Mouse (Mus musculus) embryonic facial prominence, embryonic 13.5 days (tissue): ENCODE results near the gene Itprip. TPM values are rescaled to one million over a fixed set of nuclear protein-coding genes. Genes with fewer than 3 reads are reported as not detected.

Experiments
- ATAC-seq: fragments of 200-750 bp; cut with Nextera tagmentation; 2 replicates; pipeline ENCODE4 v1.8.0; 2017; ENCODE audit warnings: low read depth; ENCODE audit not compliant: insufficient number of reproducible peaks, insufficient read depth, low FRiP score, low TSS enrichment
- H3K27ac ChIP-seq: fragments of 300-500 bp; sonication (generic); 2 replicates; pipeline ENCODE4 v1.5.1; 2015; ENCODE audit warnings: moderate library complexity, mild to moderate bottlenecking, inconsistent platforms
- H3K27me3 ChIP-seq: fragments of 300-500 bp; sonication (generic); 2 replicates; pipeline ENCODE4 v1.6.1; 2015; ENCODE audit warnings: mild to moderate bottlenecking, inconsistent platforms
- H3K36me3 ChIP-seq: fragments of 300-500 bp; sonication (generic); 2 replicates; pipeline ENCODE4 v1.6.1; 2015; ENCODE audit warnings: mild to moderate bottlenecking, inconsistent platforms
- H3K4me1 ChIP-seq: fragments of 300-500 bp; sonication (generic); 2 replicates; pipeline ENCODE4 v1.6.1; 2015; ENCODE audit warnings: inconsistent platforms
- H3K4me2 ChIP-seq: fragments of 300-500 bp; sonication (generic); 2 replicates; pipeline ENCODE4 v1.6.1; 2015; ENCODE audit warnings: moderate library complexity, mild to moderate bottlenecking, inconsistent platforms
- H3K4me3 ChIP-seq: fragments of 300-500 bp; sonication (generic); 2 replicates; pipeline ENCODE4 v1.5.1; 2015; ENCODE audit warnings: mild to moderate bottlenecking, inconsistent platforms
- H3K9ac ChIP-seq: fragments of 300-500 bp; sonication (generic); 2 replicates; pipeline ENCODE4 v1.6.1; 2015; ENCODE audit warnings: mild to moderate bottlenecking, inconsistent platforms
- H3K9me3 ChIP-seq: fragments of 300-500 bp; sonication (generic); 2 replicates; pipeline ENCODE4 v1.6.1; 2016; ENCODE audit warnings: inconsistent platforms
- WGBS: fragments of 180-500 bp; shearing (Covaris S2); methylation state at CpG from one replicate; pipeline ENCODE4 v1.1.7; 2015; ENCODE audit warnings: mixed read lengths; 5-methylcytosine and 5-hydroxymethylcytosine counted together
- polyA plus RNA-seq: library from polyadenylated mRNA; unstranded; fragments of >200 nt; fragmentation: Nextera tagmentation; extraction: Ambion mirVana; gene quantifications from 2 replicates; pipeline ENCODE4 v1.2.1, GENCODE M21; 2015

Itprip gene
- 14.4 and 16.5 TPM in 2 replicates for polyA plus RNA-seq

- Histone ChIP-seq H3K9ac (peak within 1 kb of the TSS; percentile 93), H3K4me1 (peaks cover 34% of the 10 kb centered on the region), H3K36me3 (0 out of 2 replicates have a peak, but pooled peaks cover 2% of the 10 kb centered on the region), H3K27me3 (no peaks in the 10 kb centered on the region), H3K4me3 (peak within 1 kb of the TSS; percentile 89), H3K27ac (peak within 1 kb of the TSS; percentile 97), H3K9me3 (no peaks in the 10 kb centered on the region), H3K4me2 (peak within 1 kb of the TSS; percentile 83)
- under 1% methylated on average over 48 of the region's 48 CpGs for WGBS
- ATAC-seq, result peak; percentile 84
Measured at GRCm38 (mm10) chr19:47919126-47919965, at the start of gene Itprip, which contains the start of gene Cfap43. TSS of gene Itprip (minus strand) at chr19:47919299. TSS of gene Cfap43 (minus strand) at chr19:47919287.

DNA sequence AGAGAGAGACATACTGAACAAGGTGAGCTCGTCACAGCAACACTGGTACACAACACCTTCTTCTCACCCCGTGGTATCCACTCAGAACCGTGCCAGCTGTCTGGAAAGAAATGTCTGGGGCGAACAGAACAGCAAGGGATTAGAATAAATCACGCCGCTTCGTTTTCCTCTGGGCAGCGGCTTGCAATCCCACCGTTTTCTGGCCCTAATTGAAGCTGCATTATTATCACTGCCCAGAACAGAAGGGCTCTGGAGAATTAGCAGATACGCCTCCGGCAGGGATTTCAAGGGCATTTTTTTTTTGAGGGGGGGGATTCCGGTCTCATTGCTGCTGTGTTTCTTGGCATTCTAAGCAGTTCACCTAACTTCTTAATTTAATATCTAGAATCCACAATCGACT, 39.1 kb upstream of the Itprip start:
- Histone ChIP-seq H3K9me3 (no peaks in the 10 kb centered on the region), H3K4me1 (no peaks in the 10 kb centered on the region), H3K36me3 (no peaks in the 10 kb centered on the region), H3K27me3 (peaks cover 3% of the 10 kb centered on the region; the same call in 1 of the 2 replicates), H3K4me2 (no peak overlapping the region), H3K27ac (no peak overlapping the region), H3K4me3 (no peak overlapping the region), H3K9ac (no peak overlapping the region)
- no peak for ATAC-seq
- 65% methylated on average over 13 of the region's 13 CpGs for WGBS

DNA sequence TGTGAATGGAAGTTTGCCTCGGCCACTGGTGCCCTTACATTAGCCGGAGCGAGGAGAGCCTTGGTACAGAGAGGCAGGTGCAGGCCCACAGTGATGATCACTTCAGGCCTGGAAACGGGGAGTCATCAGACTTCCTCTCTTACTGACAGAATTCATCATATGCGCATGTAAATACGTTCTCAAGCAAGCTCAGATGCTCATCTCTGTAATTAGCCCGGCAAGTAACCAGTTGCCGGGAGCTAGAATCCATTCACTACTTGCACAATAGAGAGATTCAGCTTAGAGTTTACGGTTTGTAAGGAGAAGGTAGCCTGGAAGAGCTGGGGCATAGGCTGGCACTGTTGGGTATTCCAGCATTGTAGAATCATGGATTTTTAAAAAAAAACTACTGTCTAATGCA, 34.1 kb upstream of the Itprip start:
- WGBS, result 66% methylated on average over 9 of the region's 9 CpGs
- no peak overlapping the region for H3K4me2 ChIP-seq
- ATAC-seq, result no peak

GRCm38 (mm10) chr19:47950946-47951345, 31.8 kb upstream of the Itprip start:
- Histone ChIP-seq H3K36me3 (no peaks in the 10 kb centered on the region), H3K9ac (no peak overlapping the region), H3K9me3 (no peaks in the 10 kb centered on the region), H3K4me3 (no peak overlapping the region), H3K27me3 (peaks cover 3% of the 10 kb centered on the region; the same call in 1 of the 2 replicates), H3K4me1 (0 out of 2 replicates have a peak, but pooled peaks cover 10% of the 10 kb centered on the region), H3K27ac (no peak overlapping the region), H3K4me2 (no peak overlapping the region)
- WGBS, result 85% methylated on average over 7 of the region's 7 CpGs
- ATAC-seq, result no peak

More for the DNA sequence above, 34.1 kb upstream of the Itprip start:
- no peaks in the 10 kb centered on the region for H3K4me1 ChIP-seq
- no peak overlapping the region for H3K27ac ChIP-seq
- H3K27me3 ChIP-seq, result peaks cover 3% of the 10 kb centered on the region; the same call in 1 of the 2 replicates
- H3K4me3 ChIP-seq, result no peak overlapping the region
- no peaks in the 10 kb centered on the region for H3K9me3 ChIP-seq
- H3K36me3 ChIP-seq, result no peaks in the 10 kb centered on the region
- no peak overlapping the region for H3K9ac ChIP-seq

DNA sequence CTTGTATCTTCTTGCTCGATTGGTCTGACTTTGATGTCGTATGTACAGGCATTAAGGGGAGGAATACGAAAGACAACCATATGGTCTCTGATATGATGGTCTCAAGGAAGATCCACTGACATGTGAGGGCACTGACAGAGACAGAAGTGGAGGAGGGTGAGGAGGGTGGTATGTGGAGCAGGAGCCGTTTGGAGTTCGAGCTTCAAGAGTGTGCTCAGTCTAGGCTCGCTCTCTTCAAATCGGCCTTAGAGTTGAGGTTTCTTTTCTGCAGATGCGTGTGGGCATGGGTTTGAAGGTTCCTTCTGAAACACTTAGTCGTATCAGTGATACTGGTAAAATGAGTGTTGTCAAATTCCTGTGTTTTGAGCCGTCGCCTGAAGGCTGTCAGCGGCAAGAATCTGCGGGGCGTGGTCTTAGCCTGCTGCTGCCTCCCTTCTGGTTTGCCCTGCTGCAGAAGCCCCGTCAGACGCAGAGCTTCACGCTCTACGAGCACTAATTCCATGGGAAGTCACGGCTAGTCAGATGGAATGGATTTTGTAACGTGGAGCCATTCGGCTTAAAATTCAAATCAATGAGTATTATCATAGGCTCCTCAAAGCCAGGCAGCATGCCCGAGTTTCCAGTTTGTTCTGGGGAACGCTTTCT, 27.8 kb upstream of the Itprip start:
- ATAC-seq, result 0 out of 2 replicates have a peak, but pooled peaks have one; percentile 59
- H3K4me3 ChIP-seq, result no peak overlapping the region; the same call in 1 of the 2 replicates
- H3K27me3 ChIP-seq, result peaks cover 3% of the 10 kb centered on the region; the same call in 1 of the 2 replicates
- no peak overlapping the region for H3K9ac ChIP-seq
- no peaks in the 10 kb centered on the region for H3K9me3 ChIP-seq
- H3K4me1 ChIP-seq, result 0 out of 2 replicates have a peak, but pooled peaks cover 10% of the 10 kb centered on the region
- H3K4me2 ChIP-seq, result peak overlapping the region; percentile 47
- 30% methylated on average over 23 of the region's 23 CpGs for WGBS
- no peaks in the 10 kb centered on the region for H3K36me3 ChIP-seq
- no peak overlapping the region for H3K27ac ChIP-seq

GRCm38 (mm10) chr19:47939361-47939760, 20.3 kb upstream of the Itprip start:
- Histone ChIP-seq H3K36me3 (no peaks in the 10 kb centered on the region), H3K4me3 (no peak overlapping the region), H3K4me2 (no peak overlapping the region), H3K9ac (no peak overlapping the region), H3K4me1 (peaks cover 10% of the 10 kb centered on the region), H3K27ac (no peak overlapping the region), H3K9me3 (no peaks in the 10 kb centered on the region), H3K27me3 (peaks cover 25% of the 10 kb centered on the region)
- WGBS, result 83% methylated on average over 6 of the region's 6 CpGs
- no peak for ATAC-seq

DNA sequence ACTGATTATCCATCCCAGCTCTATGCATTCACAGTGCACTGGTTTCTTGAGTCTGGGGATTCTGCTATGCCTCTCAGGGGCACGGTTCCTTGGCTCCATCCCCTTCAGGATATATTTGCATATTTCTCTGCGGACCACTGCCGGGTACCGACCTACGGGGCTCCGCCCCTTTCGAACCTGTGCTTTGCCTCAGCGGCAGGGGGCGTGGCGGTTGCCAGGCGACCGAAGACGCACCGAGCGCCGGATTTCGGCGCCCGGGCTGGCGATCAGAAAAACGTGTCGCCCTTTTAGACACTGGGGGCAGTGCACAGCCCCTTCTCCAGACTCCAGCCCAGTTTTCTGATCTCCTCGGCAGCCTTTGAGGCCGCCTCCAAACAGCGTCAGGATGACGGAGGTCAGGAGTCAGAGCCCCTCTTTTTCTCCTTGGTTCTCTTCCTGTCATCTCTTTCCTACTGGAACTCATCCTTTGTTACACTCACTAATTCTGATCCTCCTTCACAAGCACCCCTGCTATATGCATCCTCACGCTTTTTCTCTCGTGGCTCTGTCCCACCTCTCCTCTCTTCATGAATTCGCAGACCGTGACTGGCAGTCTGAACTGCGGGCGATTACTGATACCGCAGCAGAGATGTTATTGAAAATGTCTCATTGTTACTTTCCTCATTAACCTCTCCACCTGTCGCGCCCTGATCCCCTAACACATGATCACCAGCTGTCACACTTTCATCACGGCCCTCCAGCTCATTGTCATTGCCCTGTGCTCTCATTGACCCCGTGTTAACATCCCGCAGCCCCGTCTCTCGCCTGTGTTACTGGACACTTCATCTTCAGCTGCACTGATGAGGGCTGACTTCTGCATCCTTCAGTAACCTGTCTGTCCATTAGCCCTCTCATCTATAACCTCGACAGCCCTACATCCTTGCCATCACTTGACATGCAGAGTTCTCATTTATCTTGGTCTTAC, 18.6 kb upstream of the Itprip start, which contains the start of gene Cfap58:
Cfap58 (plus strand) TSS at position 233 of the 964 bp plus-strand sequence.
- peaks cover 10% of the 10 kb centered on the region for H3K4me1 ChIP-seq
- ATAC-seq, result peak; percentile 64
- H3K4me3 ChIP-seq, result peak within 1 kb of the TSS; percentile 44
- no peaks in the 10 kb centered on the region for H3K9me3 ChIP-seq
- H3K4me2 ChIP-seq, result peak within 1 kb of the TSS; percentile 79
- peaks cover 25% of the 10 kb centered on the region for H3K27me3 ChIP-seq
- WGBS, result 6% methylated on average over 41 of the region's 41 CpGs
- H3K9ac ChIP-seq, result peak within 1 kb of the TSS; percentile 61
- H3K27ac ChIP-seq, result no peak within 1 kb of the TSS
- H3K36me3 ChIP-seq, result no peaks in the 10 kb centered on the region

DNA sequence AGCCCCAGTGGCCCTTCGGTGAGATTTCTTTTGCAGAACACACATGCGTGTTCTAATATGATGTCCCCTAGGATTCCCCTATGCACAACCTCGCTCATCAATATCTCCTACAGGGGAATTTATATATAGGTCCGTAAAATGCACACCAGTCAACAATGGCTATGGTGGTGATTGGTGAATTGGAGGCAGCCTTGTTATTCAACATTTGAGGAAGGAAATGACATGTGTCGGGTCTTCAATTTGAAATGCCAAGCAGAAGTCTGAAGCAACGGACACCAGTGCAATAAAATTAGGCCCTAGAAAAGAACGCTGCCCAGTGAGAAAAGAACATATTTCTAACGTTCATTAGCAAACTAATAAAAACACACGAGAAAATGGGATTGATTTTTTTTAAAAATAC, 17.8 kb upstream of the Itprip start:
- ATAC-seq, result no peak
- Histone ChIP-seq H3K9me3 (no peaks in the 10 kb centered on the region), H3K27ac (no peak overlapping the region), H3K4me2 (peak overlapping the region; percentile 79), H3K9ac (no peak overlapping the region), H3K27me3 (peaks cover 25% of the 10 kb centered on the region), H3K4me3 (no peak overlapping the region), H3K36me3 (no peaks in the 10 kb centered on the region), H3K4me1 (peaks cover 10% of the 10 kb centered on the region)
- 65% methylated on average over 9 of the region's 9 CpGs for WGBS

DNA sequence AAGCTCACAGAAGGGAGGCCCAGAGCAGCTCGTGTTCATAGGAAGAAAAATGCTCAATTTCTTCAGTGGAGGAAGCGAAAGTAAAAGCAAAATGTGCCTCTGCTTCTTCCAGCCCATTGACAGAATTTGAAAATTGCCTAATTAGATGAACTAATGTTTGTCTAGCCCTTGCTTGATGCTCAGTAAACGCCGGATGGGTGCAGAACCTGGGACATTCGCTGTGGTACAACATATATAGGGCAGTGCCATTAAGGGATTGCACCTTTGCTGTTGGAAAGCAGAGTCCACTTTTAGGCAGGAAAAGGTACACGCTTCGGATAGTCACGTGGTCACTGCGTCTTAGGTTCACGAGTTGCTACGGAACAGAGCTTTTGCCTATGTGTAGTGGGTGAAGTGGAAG, 17.4 kb upstream of the Itprip start:
- peaks cover 25% of the 10 kb centered on the region for H3K27me3 ChIP-seq
- no peaks in the 10 kb centered on the region for H3K36me3 ChIP-seq
- H3K9ac ChIP-seq, result no peak overlapping the region
- H3K4me1 ChIP-seq, result peaks cover 10% of the 10 kb centered on the region
- H3K4me3 ChIP-seq, result no peak overlapping the region
- ATAC-seq, result no peak
- no peak overlapping the region for H3K4me2 ChIP-seq
- H3K9me3 ChIP-seq, result no peaks in the 10 kb centered on the region
- H3K27ac ChIP-seq, result no peak overlapping the region
- WGBS, result 87% methylated on average over 11 of the region's 11 CpGs

- 83% methylated on average over 6 of the region's 6 CpGs for WGBS
- H3K27ac ChIP-seq, result no peak overlapping the region
- H3K4me3 ChIP-seq, result no peak overlapping the region
- no peak overlapping the region for H3K4me2 ChIP-seq
- H3K9ac ChIP-seq, result no peak overlapping the region
- no peak for ATAC-seq
- H3K27me3 ChIP-seq, result peaks cover 24% of the 10 kb centered on the region
- no peaks in the 10 kb centered on the region for H3K36me3 ChIP-seq
- peaks cover 15% of the 10 kb centered on the region for H3K4me1 ChIP-seq
- no peaks in the 10 kb centered on the region for H3K9me3 ChIP-seq
Measured at GRCm38 (mm10) chr19:47935530-47935929, 16.4 kb upstream of the Itprip start.
